Mouse (Mus musculus): ENCODE data around the gene B230104I21Rik. TPM values are rescaled to one million over a fixed set of nuclear protein-coding genes. Genes with fewer than 3 reads are reported as not detected.

The B230104I21Rik gene
- not detected in 2 replicates for polyA plus RNA-seq (2015; fragmentation: Nextera tagmentation; extraction: Ambion mirVana)

DNA sequence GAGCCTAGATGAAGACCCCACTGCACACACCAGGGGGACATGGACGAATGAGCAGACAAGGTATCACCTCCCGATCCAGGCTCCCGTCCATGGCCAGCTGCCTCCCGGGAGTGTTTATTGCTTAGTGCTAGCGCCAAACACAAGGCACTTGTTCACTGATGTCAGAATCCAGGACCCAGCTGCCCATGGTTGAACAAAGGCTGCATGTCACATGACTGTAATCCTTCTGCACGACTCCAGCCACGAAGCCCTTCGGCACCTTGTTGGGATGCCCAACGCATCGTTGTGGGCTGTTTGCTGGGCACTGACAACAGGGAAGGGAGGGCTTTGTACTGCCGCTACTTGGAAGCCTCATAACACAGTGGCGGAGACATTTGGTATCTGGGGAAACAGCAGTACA lies at the start of gene B230104I21Rik:
B230104I21Rik (plus strand) TSS at position 367 of the 400 bp plus-strand sequence.

DNA sequence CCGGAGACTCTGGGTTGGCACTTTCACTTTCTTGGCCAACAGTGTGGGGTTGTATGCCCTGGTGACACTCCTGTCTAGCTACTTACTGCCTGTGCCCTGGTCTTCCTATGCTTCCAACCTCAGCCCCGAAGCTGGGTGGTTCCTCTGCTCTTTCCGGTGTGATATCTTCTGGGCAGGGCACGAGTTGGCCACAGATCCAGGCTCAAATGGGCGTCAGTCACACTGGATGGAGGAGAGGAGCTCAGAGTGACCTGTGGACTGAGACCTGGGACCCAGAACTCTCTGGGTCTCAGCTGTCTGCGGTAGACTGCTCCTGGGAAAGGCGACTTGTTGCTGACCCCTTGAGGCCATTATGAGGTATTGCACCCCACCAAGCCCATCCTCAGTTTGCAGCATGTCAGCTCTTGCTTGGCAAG lies 34.5 kb upstream of the B230104I21Rik start, which contains the start of gene Arhgef16:
Arhgef16 (minus strand) TSS at position 211 of the 416 bp plus-strand sequence.

Other genes with a start within 250 kb of the B230104I21Rik start
- 0.02 and 0.05 TPM in 2 replicates for gene Trp73, start 195.9 kb upstream of the B230104I21Rik start, polyA plus RNA-seq (2015; fragmentation: Nextera tagmentation; extraction: Ambion mirVana)
- 29.9 and 30.1 TPM in 2 replicates for gene Wrap73, start 193.8 kb upstream of the B230104I21Rik start, polyA plus RNA-seq (2015; fragmentation: Nextera tagmentation; extraction: Ambion mirVana)
- gene Tprgl, start 175.5 kb upstream of the B230104I21Rik start, polyA plus RNA-seq (2015; fragmentation: Nextera tagmentation; extraction: Ambion mirVana), result 165 and 167 TPM in 2 replicates
- gene Megf6, start 165.4 kb upstream of the B230104I21Rik start, polyA plus RNA-seq (2015; fragmentation: Nextera tagmentation; extraction: Ambion mirVana), result 20.0 and 26.6 TPM in 2 replicates
- gene Arhgef16, start 34.5 kb upstream of the B230104I21Rik start, polyA plus RNA-seq (2015; fragmentation: Nextera tagmentation; extraction: Ambion mirVana), result 0.63 and 0.79 TPM in 2 replicates

Measured in spleen, postnatal 0 days (tissue).